Mouse (Mus musculus) thymus, adult 2 months (tissue): ENCODE measurements around the gene Lrrc3c.

Source experiments
- CTCF ChIP-seq: fragments of 200-500 bp; IDR thresholded peaks from 2 replicates; pipeline ENCODE4 v1.5.1; 2012; ENCODE audit warnings: mild to moderate bottlenecking, control low read depth, low read length, moderate library complexity, borderline replicate concordance; ENCODE audit not compliant: control insufficient read depth, poor library complexity, insufficient read depth; ENCODE audit errors: extremely low read depth
- POLR2A ChIP-seq: fragments of 200-500 bp; IDR thresholded peaks from 2 replicates; pipeline ENCODE4 v1.6.1; 2012; ENCODE audit warnings: mild to moderate bottlenecking, low read length, control low read depth, moderate library complexity; ENCODE audit not compliant: control insufficient read depth, poor library complexity, insufficient read depth; ENCODE audit errors: extremely low read depth

DNA sequence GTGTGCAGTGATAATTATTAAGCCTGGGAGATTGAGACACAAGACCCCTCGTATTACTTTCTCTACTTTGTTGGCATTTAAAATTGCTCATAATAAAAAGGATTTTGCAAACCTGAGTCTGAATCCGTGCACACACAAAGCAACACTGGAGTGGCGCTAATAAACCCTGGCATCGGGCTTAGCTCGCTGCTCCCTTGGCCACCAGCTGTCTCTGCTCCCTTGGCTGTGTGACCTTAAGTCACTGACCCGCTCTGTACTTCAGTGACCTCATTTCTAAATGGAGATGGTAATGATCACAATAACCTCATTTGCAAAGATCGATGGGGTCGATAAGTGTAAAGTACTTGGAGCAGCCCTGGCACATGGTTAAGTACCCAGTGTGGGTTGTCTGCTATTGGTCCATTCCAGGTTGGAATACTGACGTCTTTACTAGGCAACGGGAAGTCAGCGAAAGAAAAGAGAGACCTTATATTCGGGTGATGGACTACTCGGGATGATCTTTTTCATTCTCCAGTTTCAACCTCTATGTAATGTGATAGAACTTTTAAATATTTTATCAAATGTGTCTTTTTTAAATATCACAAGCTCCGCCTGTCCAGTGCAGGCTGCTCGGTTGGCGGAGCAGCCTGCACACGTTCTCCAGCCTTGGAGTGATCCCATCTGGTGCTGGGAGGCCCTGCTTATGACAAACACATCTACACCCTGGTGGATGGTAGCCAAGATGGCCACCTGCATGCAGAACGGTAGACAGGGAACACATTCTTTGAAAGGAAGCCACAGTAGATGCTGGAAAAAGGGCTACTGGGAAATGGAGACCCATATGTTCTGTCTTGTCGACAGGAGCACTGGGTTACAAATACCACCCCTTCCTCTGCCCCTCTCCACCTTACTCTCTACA is 7.3 kb upstream of the Lrrc3c start:
- TF ChIP-seq POLR2A (no peak), CTCF (no peak)
